Comparison of ENCODE assay signal across 17 mouse cellular contexts in the genomic region with DNA sequence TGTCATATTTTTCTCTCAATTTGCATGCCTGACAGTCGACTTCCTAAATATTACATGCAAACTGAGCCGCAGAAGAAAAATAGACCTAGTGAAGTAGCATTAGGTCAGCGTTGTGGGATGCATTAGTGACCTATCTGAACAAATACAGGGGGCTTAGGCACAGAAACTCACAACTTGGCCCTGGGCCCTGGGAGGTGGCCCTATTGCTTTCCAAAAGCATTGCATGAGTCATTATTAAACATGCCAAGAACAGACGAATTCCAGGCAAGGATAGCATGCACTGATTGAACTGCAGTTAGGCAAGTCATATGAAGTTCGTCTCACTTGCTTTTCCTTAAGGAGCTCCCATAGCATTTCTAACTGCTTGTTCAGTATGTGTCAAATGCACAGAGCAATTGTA.
DNase-seq lines count a peak whose midpoint lies in the region.
"Had no signal": no experiment of that assay in that cellular context is flagged by ENCODE, and none has a peak within 500 bp of the region (broad histone marks: within the 10 kb centered on the region; RNA-seq: fewer than 3 reads in every experiment).

No protein-coding gene starts in this region.

- intact Hi-C loops in heart, postnatal 25 days (cut with DNase I): no loop called here

- DNase-seq in adrenal gland, postnatal 14 days: peak; percentile 11
- no peak for DNase-seq in adrenal gland, postnatal 4 days (ENCODE audit: low spot score in 2 of 2)
- peak; percentile 42 to 60 for DNase-seq in heart, adult 18-20 months
- no peak for DNase-seq in heart, postnatal 25 days (ENCODE audit: low spot score)
- peak; percentile 12 for DNase-seq in urinary bladder, postnatal 14 days (ENCODE audit: low spot score)
- DNase-seq in urinary bladder, postnatal 10 days (ENCODE audit: low spot score): no peak
- DNase-seq in layer of hippocampus, postnatal 25 days (ENCODE audit: extremely low spot score in 1 of 2, low spot score in 1 of 2): no peak
- DNase-seq: cerebellum, adult 2 months; cerebellum, postnatal 14 days; kidney, adult 11 months; kidney, postnatal 14 days; lung, embryonic 14.5 days; lung, postnatal 14 days; midbrain, embryonic 14.5 days; retina, postnatal 1 day; right cerebral cortex, postnatal 14 days; thymus, postnatal 14 days had no signal

Comparison
In these comparisons a context has a peak if more than half of its experiments do, and no peak if none do; other contexts are left out.
1. DNase-seq: peak in adrenal gland, postnatal 14 days (single experiment), heart, adult 18-20 months (2 of 2) and urinary bladder, postnatal 14 days (single experiment); none in adrenal gland, postnatal 4 days (0 of 2), heart, postnatal 25 days (single experiment), urinary bladder, postnatal 10 days (single experiment) and layer of hippocampus, postnatal 25 days (0 of 2).